Mouse (Mus musculus): ENCODE measurements around the gene Msh2.

Gene Msh2

DNA sequence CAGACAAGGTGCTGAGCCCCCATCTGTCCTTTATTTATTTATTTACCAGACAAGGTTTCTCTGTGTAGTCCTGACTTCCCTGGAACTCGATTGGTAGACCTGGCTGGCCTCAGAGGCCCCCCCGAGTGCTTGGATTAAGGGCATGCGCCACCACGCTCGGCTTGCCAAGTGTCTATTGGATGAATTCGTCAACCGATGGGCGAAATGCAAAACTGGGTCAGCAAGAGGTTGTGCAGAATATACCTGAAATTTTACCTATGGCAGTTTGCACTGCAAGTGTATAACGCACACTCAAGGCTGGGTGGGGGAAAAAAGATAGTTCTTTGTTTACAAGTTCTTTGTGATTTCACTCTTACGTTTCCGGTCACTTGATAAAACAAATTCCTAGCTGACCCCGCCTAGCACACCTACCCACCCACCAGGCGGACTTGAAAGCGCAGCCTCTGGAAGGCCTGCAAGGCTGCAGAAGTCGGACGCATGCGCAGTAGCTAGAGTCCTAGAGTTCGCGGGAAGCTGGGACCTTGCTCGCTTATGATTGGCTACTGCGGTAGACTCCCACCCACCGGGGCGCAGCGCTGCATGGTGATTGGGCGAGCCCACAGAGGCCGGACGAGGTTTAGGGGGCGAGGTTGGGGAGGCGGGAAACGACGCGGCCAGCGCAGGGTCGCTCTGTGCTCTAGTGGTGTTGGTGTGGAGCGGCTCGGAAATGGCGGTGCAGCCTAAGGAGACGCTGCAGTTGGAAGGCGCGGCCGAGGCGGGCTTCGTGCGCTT lies at the start of gene Msh2:
Msh2 (plus strand) TSS at position 441 of the 771 bp plus-strand sequence.
- Histone ChIP-seq H3K27me3 (ENCODE audit: insufficient read depth, low read length) (no peaks in the 10 kb centered on the region), H3K36me3 (ENCODE audit: insufficient read depth, low read length) (peaks cover 30% of the 10 kb centered on the region), H3K4me1 (replicated peaks; ENCODE audit: low read depth, low read length) (peaks cover 44% of the 10 kb centered on the region), H3K4me3 (replicated peaks; ENCODE audit: low read length) (peak within 1 kb of the TSS; percentile 96), H3K9me3 (ENCODE audit: low read length) (peaks cover 5% of the 10 kb centered on the region)
- TF ChIP-seq CTCF (conservative IDR thresholded peaks at IDR 0.05; ENCODE audit: low read length) = no peak

- H3K4me1 ChIP-seq (replicated peaks; ENCODE audit: low read depth, low read length) = peaks cover 20% of the 10 kb centered on the region
- no peak for TF ChIP-seq NANOG (IDR thresholded peaks at IDR 0.05; ENCODE audit: borderline replicate concordance, low read length)
- TF ChIP-seq CTCF (conservative IDR thresholded peaks at IDR 0.05; ENCODE audit: low read length) = no peak
- no peak for TF ChIP-seq POU5F1 (IDR thresholded peaks at IDR 0.05; ENCODE audit: borderline replicate concordance, low read length)
Measured at GRCm38 (mm10) chr17:87625510-87626086, 46.5 kb upstream of the Msh2 start.

GRCm38 (mm10) chr17:87628144-87628543 lies 44.0 kb upstream of the Msh2 start:
- no peaks in the 10 kb centered on the region for H3K27me3 ChIP-seq (ENCODE audit: insufficient read depth, low read length)
- H3K9me3 ChIP-seq (ENCODE audit: low read length) = no peaks in the 10 kb centered on the region
- no peak overlapping the region for H3K4me3 ChIP-seq (replicated peaks; ENCODE audit: low read length)
- no peak for TF ChIP-seq CTCF (conservative IDR thresholded peaks at IDR 0.05; ENCODE audit: low read length)
- TF ChIP-seq POU5F1 (IDR thresholded peaks at IDR 0.05; ENCODE audit: borderline replicate concordance, low read length) = no peak
- no peak for TF ChIP-seq NANOG (IDR thresholded peaks at IDR 0.05; ENCODE audit: borderline replicate concordance, low read length)
- H3K4me1 ChIP-seq (replicated peaks; ENCODE audit: low read depth, low read length) = peaks cover 12% of the 10 kb centered on the region
- H3K36me3 ChIP-seq (ENCODE audit: insufficient read depth, low read length) = no peaks in the 10 kb centered on the region

More at GRCm38 (mm10) chr17:87625510-87626086, 46.5 kb upstream of the Msh2 start:
- no peaks in the 10 kb centered on the region for H3K36me3 ChIP-seq (ENCODE audit: insufficient read depth, low read length)
- H3K9me3 ChIP-seq (ENCODE audit: low read length) = no peaks in the 10 kb centered on the region
- no peak overlapping the region for H3K4me3 ChIP-seq (replicated peaks; ENCODE audit: low read length)
- H3K27me3 ChIP-seq (ENCODE audit: insufficient read depth, low read length) = no peaks in the 10 kb centered on the region

- H3K9me3 ChIP-seq (ENCODE audit: low read length) = no peaks in the 10 kb centered on the region
- H3K36me3 ChIP-seq (ENCODE audit: insufficient read depth, low read length) = no peaks in the 10 kb centered on the region
- no peak overlapping the region for H3K4me3 ChIP-seq (replicated peaks; ENCODE audit: low read length)
- H3K4me1 ChIP-seq (replicated peaks; ENCODE audit: low read depth, low read length) = peaks cover 12% of the 10 kb centered on the region
- TF ChIP-seq CTCF (conservative IDR thresholded peaks at IDR 0.05; ENCODE audit: low read length) (no peak), NANOG (IDR thresholded peaks at IDR 0.05; ENCODE audit: borderline replicate concordance, low read length) (no peak), POU5F1 (IDR thresholded peaks at IDR 0.05; ENCODE audit: borderline replicate concordance, low read length) (no peak)
- no peaks in the 10 kb centered on the region for H3K27me3 ChIP-seq (ENCODE audit: insufficient read depth, low read length)
Measured at GRCm38 (mm10) chr17:87628706-87629105, 43.4 kb upstream of the Msh2 start.

DNA sequence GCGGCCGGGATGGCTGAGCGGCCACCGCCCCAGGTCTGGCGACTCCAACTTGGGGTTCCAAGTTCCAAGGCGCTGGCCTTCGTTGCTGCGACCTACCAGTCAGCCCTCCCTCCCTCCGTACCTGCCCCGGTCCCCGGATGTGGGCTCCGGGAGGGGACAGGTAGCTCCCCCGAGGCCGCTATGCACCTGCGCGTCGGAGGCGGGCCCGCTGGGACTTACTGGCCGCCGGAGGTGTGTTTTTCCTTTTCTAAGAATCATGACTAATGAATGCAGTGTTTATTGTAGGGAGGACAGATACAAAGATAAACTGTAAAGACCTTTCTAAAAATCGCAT lies 35.1 kb upstream of the Msh2 start:
- Histone ChIP-seq H3K4me1 (replicated peaks; ENCODE audit: low read depth, low read length) (peaks cover 47% of the 10 kb centered on the region), H3K27me3 (ENCODE audit: insufficient read depth, low read length) (0 out of 2 replicates have a peak, but pooled peaks cover 3% of the 10 kb centered on the region), H3K36me3 (ENCODE audit: insufficient read depth, low read length) (peaks cover 24% of the 10 kb centered on the region), H3K4me3 (replicated peaks; ENCODE audit: low read length) (peak overlapping the region; percentile 91), H3K9me3 (ENCODE audit: low read length) (no peaks in the 10 kb centered on the region)
- no peak for TF ChIP-seq CTCF (conservative IDR thresholded peaks at IDR 0.05; ENCODE audit: low read length)
- no peak for TF ChIP-seq POU5F1 (IDR thresholded peaks at IDR 0.05; ENCODE audit: borderline replicate concordance, low read length)
- TF ChIP-seq NANOG (IDR thresholded peaks at IDR 0.05; ENCODE audit: borderline replicate concordance, low read length) = no peak

DNA sequence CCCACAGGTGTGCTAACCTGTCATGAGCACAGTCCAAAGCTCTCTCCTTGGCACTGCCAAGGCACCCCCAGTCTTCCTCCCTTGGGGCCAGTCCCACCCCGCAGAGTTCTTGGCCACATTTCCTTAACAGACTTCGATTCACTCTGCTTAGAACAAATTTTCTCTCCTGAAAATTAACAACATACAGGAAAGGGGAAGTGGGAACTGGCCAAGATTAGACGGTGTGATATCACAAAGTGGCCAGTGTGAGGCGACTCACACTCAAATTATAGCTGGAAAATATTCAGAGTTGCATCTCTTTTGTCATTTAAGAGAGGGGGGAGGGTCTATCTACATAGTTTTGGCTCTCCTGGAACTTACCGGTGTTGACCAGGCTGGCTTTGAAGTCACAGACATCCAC lies 32.9 kb upstream of the Msh2 start:
- peaks cover 47% of the 10 kb centered on the region for H3K4me1 ChIP-seq (replicated peaks; ENCODE audit: low read depth, low read length)
- no peaks in the 10 kb centered on the region for H3K9me3 ChIP-seq (ENCODE audit: low read length)
- 0 out of 2 replicates have a peak, but pooled peaks cover 3% of the 10 kb centered on the region for H3K27me3 ChIP-seq (ENCODE audit: insufficient read depth, low read length)
- H3K36me3 ChIP-seq (ENCODE audit: insufficient read depth, low read length) = peaks cover 47% of the 10 kb centered on the region
- TF ChIP-seq POU5F1 (IDR thresholded peaks at IDR 0.05; ENCODE audit: borderline replicate concordance, low read length) (no peak), NANOG (IDR thresholded peaks at IDR 0.05; ENCODE audit: borderline replicate concordance, low read length) (no peak), CTCF (conservative IDR thresholded peaks at IDR 0.05; ENCODE audit: low read length) (no peak)
- H3K4me3 ChIP-seq (replicated peaks; ENCODE audit: low read length) = no peak overlapping the region; the same call in 1 of the 2 replicates

DNA sequence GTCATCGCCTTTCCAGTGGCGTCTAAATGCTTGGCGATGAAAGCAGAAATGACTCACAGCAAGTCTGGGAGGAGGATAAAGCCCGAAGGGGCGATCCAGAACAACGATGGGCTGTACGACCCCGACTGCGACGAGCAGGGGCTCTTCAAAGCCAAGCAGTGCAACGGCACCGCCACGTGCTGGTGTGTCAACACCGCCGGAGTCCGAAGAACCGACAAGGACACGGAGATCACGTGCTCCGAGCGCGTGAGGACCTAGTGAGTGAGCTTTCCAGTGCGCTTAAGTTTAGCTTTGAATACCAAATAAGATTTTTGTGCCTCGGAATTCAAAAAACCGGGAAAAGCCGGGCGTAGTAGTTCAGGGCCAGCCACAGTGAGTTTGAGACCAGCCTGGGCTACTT lies 31.9 kb upstream of the Msh2 start:
- Histone ChIP-seq H3K36me3 (ENCODE audit: insufficient read depth, low read length) (peaks cover 57% of the 10 kb centered on the region), H3K9me3 (ENCODE audit: low read length) (no peaks in the 10 kb centered on the region), H3K27me3 (ENCODE audit: insufficient read depth, low read length) (0 out of 2 replicates have a peak, but pooled peaks cover 3% of the 10 kb centered on the region), H3K4me1 (replicated peaks; ENCODE audit: low read depth, low read length) (peaks cover 38% of the 10 kb centered on the region), H3K4me3 (replicated peaks; ENCODE audit: low read length) (peak overlapping the region; percentile 35)
- TF ChIP-seq NANOG (IDR thresholded peaks at IDR 0.05; ENCODE audit: borderline replicate concordance, low read length) (no peak), POU5F1 (IDR thresholded peaks at IDR 0.05; ENCODE audit: borderline replicate concordance, low read length) (no peak), CTCF (conservative IDR thresholded peaks at IDR 0.05; ENCODE audit: low read length) (no peak)

GRCm38 (mm10) chr17:87641006-87641405 lies 31.1 kb upstream of the Msh2 start:
- Histone ChIP-seq H3K9me3 (ENCODE audit: low read length) (no peaks in the 10 kb centered on the region), H3K27me3 (ENCODE audit: insufficient read depth, low read length) (0 out of 2 replicates have a peak, but pooled peaks cover 3% of the 10 kb centered on the region), H3K36me3 (ENCODE audit: insufficient read depth, low read length) (peaks cover 64% of the 10 kb centered on the region), H3K4me1 (replicated peaks; ENCODE audit: low read depth, low read length) (peaks cover 36% of the 10 kb centered on the region), H3K4me3 (replicated peaks; ENCODE audit: low read length) (no peak overlapping the region)
- TF ChIP-seq CTCF (conservative IDR thresholded peaks at IDR 0.05; ENCODE audit: low read length) = no peak
- TF ChIP-seq NANOG (IDR thresholded peaks at IDR 0.05; ENCODE audit: borderline replicate concordance, low read length) = no peak
- no peak for TF ChIP-seq POU5F1 (IDR thresholded peaks at IDR 0.05; ENCODE audit: borderline replicate concordance, low read length)

All from E14TG2a.4 (cell line).